Mouse (Mus musculus): Measurements from ENCODE around the gene Grin1.

Grin1 gene

GRCm38 (mm10) chr2:25326036-25326435, 7.0 kb upstream of the Grin1 start:
- in situ Hi-C loops (cut with MboI; ENCODE audit: low pct_unique_long_range_greater_than_20kb in 1 of 2, low sequenced_read_pairs in 2 of 2, unreplicated experiment in 1 of 2): no loop called here

GRCm38 (mm10) chr2:25320084-25320483, 1.1 kb upstream of the Grin1 start:
- in situ Hi-C loops (cut with MboI; ENCODE audit: low pct_unique_long_range_greater_than_20kb in 1 of 2, low sequenced_read_pairs in 2 of 2, unreplicated experiment in 1 of 2): no loop called here

GRCm38 (mm10) chr2:25318119-25318966, 644 bp downstream of the Grin1 start:
- in situ Hi-C loops (cut with MboI; ENCODE audit: low pct_unique_long_range_greater_than_20kb in 1 of 2, low sequenced_read_pairs in 2 of 2, unreplicated experiment in 1 of 2): no loop called here

- in situ Hi-C loops (cut with MboI; ENCODE audit: low pct_unique_long_range_greater_than_20kb in 1 of 2, low sequenced_read_pairs in 2 of 2, unreplicated experiment in 1 of 2): no loop called here
Measured at GRCm38 (mm10) chr2:25311491-25311891, 7.5 kb downstream of the Grin1 start.

GRCm38 (mm10) chr2:25310969-25311368, 8.0 kb downstream of the Grin1 start:
- in situ Hi-C loops (cut with MboI; ENCODE audit: low pct_unique_long_range_greater_than_20kb in 1 of 2, low sequenced_read_pairs in 2 of 2, unreplicated experiment in 1 of 2): no loop called here

- in situ Hi-C loops (cut with MboI; ENCODE audit: low pct_unique_long_range_greater_than_20kb in 1 of 2, low sequenced_read_pairs in 2 of 2, unreplicated experiment in 1 of 2): no loop called here
Measured at GRCm38 (mm10) chr2:25310180-25310579, 8.8 kb downstream of the Grin1 start.

- in situ Hi-C loops (cut with MboI; ENCODE audit: low pct_unique_long_range_greater_than_20kb in 1 of 2, low sequenced_read_pairs in 2 of 2, unreplicated experiment in 1 of 2): no loop called here
Measured at GRCm38 (mm10) chr2:25305587-25306359, 13.2 kb downstream of the Grin1 start.

- in situ Hi-C loops (cut with MboI; ENCODE audit: low pct_unique_long_range_greater_than_20kb in 1 of 2, low sequenced_read_pairs in 2 of 2, unreplicated experiment in 1 of 2): no loop called here
Measured at GRCm38 (mm10) chr2:25304657-25305541, 14.1 kb downstream of the Grin1 start.

- in situ Hi-C loops (cut with MboI; ENCODE audit: low pct_unique_long_range_greater_than_20kb in 1 of 2, low sequenced_read_pairs in 2 of 2, unreplicated experiment in 1 of 2): no loop called here
Measured at GRCm38 (mm10) chr2:25303931-25304656, 14.9 kb downstream of the Grin1 start.

GRCm38 (mm10) chr2:25303452-25303851, 15.5 kb downstream of the Grin1 start:
- in situ Hi-C loops (cut with MboI; ENCODE audit: low pct_unique_long_range_greater_than_20kb in 1 of 2, low sequenced_read_pairs in 2 of 2, unreplicated experiment in 1 of 2): no loop called here

GRCm38 (mm10) chr2:25298046-25298445, 20.9 kb downstream of the Grin1 start:
- in situ Hi-C loops (cut with MboI; ENCODE audit: low pct_unique_long_range_greater_than_20kb in 1 of 2, low sequenced_read_pairs in 2 of 2, unreplicated experiment in 1 of 2): no loop called here

- in situ Hi-C loops (cut with MboI; ENCODE audit: low pct_unique_long_range_greater_than_20kb in 1 of 2, low sequenced_read_pairs in 2 of 2, unreplicated experiment in 1 of 2): no loop called here
Measured at GRCm38 (mm10) chr2:25297093-25297492, 21.9 kb downstream of the Grin1 start.

GRCm38 (mm10) chr2:25293706-25294105, 25.3 kb downstream of the Grin1 start:
- in situ Hi-C loops (cut with MboI; ENCODE audit: low pct_unique_long_range_greater_than_20kb in 1 of 2, low sequenced_read_pairs in 2 of 2, unreplicated experiment in 1 of 2): no loop called here

GRCm38 (mm10) chr2:25292856-25293255, 26.1 kb downstream of the Grin1 start:
- in situ Hi-C loops (cut with MboI; ENCODE audit: low pct_unique_long_range_greater_than_20kb in 1 of 2, low sequenced_read_pairs in 2 of 2, unreplicated experiment in 1 of 2): no loop called here

- in situ Hi-C loops (cut with MboI; ENCODE audit: low pct_unique_long_range_greater_than_20kb in 1 of 2, low sequenced_read_pairs in 2 of 2, unreplicated experiment in 1 of 2): no loop called here
Measured at GRCm38 (mm10) chr2:25292054-25292544, 26.9 kb downstream of the Grin1 start.

GRCm38 (mm10) chr2:25291184-25292053, 27.6 kb downstream of the Grin1 start:
- in situ Hi-C loops (cut with MboI; ENCODE audit: low pct_unique_long_range_greater_than_20kb in 1 of 2, low sequenced_read_pairs in 2 of 2, unreplicated experiment in 1 of 2): no loop called here

- in situ Hi-C loops (cut with MboI; ENCODE audit: low pct_unique_long_range_greater_than_20kb in 1 of 2, low sequenced_read_pairs in 2 of 2, unreplicated experiment in 1 of 2): no loop called here
Measured at GRCm38 (mm10) chr2:25290816-25291130, 28.2 kb downstream of the Grin1 start.
